Mouse (Mus musculus) hindlimb bud, embryonic 11.5 days (tissue): ENCODE data around the gene AI597479.
"Not testable (repeated sequence)": the region's sequence is repeated elsewhere in the genome, so short reads cannot be mapped to it uniquely, and the experiment has no call there.

Experiments
- DNase-seq: peaks from one replicate; pipeline ENCODE4 v3.0.0-alpha.2; 2012; ENCODE audit warnings: low read depth, low spot score; ENCODE audit errors: extremely low spot score

The AI597479 gene

GRCm38 (mm10) chr1:43122616-43123015 lies 24.1 kb downstream of the AI597479 start:
- no peak for DNase-seq

DNA sequence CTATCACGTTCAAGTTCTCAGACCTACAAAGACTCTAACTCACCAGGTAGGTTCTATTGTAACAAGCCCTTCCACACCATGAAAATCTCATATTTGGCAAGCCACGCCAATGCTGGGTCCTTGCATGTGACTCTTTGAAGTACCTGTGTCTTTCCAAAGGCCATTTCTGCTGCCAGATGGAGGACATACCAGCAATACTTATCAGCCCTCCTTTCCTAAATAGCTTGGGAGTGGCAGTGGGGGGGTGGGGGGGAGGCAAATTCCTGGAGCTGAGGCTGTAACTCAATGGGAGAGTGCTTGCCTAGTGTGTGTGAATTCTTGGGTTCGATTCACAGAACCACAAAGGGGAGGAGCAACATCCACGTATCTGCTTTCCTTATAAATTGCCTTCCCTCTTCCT lies 26.2 kb downstream of the AI597479 start:
- no peak for DNase-seq

DNA sequence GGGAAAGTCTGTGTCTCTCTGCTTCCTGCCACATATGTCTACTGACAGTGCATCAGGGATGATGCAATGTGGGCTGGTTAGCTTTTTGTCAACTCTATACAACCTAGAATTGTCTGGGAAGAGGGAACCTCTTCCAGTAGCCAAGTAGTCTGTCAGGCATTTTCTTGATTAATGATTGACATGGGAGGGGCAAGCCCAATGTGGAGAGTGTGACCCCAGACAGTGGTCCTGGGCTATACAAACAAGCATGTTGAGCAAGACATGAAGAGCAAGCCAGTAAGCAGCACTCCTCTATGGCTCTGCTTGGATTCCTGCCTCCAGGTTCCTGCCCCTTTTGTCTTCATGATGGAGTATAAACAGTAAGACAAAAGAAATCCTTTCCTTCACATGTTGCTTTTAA lies 28.7 kb downstream of the AI597479 start:
- no peak for DNase-seq

DNA sequence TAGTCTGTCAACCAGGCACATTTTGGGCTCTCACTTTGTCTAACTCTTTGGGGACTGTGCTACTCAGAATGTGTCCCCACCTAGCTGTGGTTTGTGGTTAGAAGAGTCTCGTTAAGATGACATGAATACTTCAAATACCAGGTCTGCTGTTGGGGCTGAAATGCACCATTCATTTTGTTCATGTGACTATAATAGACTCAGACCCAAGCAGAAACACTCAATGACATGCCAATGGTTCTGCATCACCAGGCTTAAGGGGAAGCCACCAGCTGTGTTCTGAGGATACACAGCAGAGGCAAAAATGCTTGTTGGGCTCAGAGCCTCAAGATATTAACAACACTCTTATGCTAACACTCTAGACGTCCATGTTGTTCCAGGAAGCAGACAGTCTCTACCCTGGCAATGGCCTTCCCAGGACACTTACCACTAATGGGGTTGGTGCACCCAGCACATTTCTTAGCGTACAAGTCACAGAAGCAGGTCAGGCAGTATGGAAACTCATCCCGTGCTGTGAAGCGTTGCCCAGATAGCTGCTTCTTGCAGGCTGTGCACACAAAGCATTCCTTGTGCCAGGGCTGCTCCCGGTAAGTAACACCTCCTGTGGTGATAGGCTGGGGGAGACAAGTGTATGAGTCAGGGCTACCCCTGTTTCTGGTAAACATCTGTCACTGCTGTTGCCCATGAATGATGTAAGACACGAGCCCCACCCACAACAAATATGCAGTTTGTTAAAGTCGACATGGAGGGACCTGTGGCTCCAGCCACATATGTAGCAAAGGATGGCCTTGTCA lies 29.5 kb downstream of the AI597479 start:
- no peak for DNase-seq

DNA sequence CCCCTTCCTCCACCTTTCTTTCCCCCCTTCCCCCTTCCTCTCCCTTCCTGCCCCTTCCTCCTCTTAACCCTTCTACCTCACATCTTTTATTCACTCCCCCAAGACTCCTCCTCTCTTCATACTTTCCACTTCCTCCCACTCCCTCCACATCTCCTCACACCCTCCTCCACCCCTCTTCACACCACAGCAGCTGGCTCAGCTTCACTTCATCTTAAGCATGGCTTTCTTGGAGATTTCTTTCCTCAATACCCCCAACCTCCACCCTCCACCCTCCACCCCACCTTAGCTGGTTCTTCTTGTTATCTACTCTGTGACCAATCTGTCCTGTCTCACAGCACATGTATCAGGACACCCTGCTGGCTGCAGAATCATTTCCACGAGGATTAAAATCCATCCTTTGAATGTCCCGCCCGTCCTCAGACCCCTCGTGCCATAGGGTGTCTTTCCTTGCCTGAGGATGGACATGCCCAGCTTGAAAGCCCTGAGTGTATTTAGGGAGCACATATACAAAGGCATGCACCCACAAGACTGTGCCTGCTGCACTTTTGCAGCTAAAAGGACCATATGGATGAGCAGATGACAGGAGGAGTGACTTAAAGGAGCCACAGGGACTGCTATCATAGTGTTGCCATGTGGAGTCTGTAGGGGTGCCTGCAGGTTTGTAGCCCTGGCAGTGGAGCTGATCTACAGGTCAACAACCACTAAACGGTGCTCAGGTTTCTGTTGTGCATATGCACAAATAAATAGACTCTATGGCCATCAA lies 31.9 kb downstream of the AI597479 start:
- DNase-seq, result no peak

DNA sequence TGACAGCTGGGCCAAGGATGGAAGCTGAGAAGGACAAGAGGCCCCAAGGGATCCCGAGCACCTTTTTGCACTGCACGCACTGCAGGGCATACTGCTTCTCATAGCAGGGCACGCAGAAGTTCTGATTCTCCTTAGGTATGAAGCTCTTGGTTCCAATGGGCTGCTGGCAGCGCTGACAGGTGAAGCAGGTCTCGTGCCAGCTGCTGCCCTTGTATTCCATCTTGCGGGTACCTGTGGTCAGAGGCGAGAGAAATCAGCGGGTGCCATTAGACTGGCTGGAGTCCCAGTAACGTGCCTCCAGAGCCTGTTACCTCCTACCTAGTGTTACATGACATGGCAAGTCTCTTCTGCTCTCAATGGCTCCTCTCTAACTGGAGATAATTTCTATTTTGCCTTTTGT lies 33.1 kb downstream of the AI597479 start:
- no peak for DNase-seq

DNA sequence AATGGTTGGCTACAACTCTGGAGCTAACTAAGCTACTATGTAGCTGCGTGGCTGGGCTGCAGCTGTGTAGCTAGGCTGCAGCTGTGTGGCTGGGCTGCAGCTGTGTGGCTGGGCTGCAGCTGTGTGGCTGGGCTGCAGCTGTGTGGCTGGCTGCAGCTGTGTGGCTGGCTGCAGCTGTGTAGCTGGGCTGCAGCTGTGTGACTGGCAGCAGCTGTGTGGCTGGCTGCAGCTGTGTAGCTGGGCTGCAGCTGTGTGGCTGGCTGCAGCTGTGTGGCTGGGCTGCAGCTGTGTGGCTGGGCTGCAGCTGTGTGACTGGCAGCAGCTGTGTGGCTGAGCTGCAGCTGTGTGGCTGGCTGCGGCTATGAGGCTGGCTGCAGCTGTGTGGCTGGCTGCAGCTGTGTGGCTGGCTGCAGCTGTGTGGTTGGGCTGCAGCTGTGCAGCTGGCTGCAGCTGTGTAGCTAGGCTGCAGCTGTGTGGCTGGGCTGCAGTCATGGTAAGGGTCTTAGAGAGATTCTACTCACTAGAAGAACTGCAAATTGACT lies 38.0 kb downstream of the AI597479 start:
- not testable (repeated sequence) for DNase-seq

DNA sequence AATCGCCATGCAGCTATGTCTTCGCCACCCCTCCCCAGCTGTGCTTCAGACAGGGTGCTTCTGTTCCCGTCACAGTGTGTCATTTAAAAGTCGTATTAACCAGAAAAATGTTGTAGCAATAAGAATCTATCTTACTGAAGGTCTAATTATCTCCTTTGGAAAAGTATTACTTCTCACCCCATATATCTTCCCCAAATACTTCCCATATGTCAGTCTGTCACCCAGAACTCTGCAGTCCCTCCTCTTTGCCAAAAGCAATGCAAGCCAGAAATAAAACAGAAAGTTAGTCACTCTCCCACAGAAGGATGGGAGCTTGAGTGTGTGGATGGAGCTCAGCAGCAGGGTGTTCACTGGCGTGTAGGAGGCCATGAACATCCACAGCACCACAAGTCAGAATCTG lies 38.8 kb downstream of the AI597479 start:
- no peak for DNase-seq

DNA sequence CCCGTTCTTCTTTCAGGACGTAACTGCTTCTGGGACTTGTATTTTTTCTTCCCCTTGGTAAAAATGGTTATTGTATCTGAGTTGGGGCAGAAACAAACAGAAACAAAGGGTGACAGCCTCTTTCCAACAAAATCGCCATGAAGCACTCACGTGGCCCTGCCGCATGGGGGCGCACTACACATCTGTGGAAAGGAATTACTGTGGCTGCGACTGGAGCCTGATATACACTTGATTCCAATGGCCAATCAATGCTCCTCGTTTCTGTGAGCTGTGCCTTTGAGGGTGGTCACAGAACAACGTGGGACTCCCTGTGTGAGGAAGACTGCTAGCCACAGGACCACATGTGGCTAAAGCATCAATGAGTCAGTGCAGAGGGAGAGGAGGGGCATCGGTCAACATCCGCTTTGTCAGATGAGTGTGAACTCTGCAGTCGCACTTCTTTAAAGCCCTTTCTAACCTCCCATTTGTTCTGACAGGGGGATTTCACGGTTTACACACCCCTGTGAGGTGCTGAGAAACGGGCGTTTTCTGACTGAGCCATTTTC lies 39.8 kb downstream of the AI597479 start:
- no peak for DNase-seq

GRCm38 (mm10) chr1:43139587-43140266 lies 41.2 kb downstream of the AI597479 start:
- DNase-seq, result peak; percentile 84

DNA sequence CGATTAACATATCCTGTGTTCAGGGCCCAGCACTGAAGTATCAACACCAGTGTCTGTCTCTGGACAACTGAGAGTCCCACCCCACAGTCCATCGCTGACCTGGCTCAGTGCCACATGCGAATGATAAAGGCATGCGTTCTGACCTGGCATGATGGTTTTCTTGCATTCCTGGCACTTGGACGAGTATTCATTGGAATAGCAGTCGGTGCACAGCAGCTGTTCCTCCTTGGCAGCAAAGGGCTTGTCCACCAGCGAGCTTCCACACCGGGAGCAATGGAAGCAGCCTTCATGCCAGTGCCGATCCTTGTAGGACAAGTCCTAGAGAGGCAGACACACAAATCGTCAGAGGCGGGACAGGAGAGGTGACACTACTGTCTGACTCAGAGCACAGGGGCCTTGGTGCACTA lies 43.0 kb downstream of the AI597479 start:
- no peak for DNase-seq

GRCm38 (mm10) chr1:43142849-43143248 lies 44.3 kb downstream of the AI597479 start:
- no peak for DNase-seq

DNA sequence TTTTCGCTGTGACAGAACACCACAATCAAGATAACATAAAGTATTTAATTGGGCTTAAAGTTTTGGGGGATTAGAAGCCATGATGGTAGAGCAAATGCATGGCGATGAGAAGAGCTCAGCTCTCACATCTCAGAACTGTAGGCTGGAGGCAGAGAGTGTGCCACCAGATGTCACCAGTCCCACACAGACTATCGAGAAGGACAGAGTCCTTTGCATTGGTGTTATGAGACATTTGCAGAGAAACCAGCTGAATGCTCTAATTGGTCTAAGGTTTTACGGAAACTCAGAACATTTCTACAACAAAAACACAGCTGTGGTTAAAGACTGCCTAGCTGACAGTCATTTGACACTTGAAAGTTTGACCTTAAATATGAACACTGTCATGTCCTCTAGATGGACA lies 44.8 kb downstream of the AI597479 start:
- DNase-seq, result no peak

- no peak for DNase-seq
Measured at GRCm38 (mm10) chr1:43143791-43144190, 45.3 kb downstream of the AI597479 start.

GRCm38 (mm10) chr1:43144338-43144906 lies 45.9 kb downstream of the AI597479 start:
- DNase-seq, result no peak

DNA sequence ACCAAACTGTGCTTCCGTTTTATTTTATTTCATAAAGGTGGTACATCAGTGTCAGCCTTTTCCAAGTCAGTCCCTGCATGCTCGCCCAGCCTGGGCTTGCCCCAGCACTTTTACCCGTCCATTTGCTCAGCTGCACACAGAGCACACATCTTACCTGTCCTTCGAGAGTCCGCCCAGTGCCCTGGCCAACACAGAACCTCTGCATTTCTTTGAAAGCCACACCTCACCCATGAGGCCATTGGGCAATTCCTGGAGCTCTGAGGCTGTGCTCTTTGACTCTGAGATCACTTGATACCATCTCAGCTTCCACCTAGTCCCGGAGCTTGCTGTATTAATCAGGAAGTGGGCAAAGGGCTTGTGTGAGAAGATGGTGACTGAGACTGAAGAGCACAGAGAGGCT lies 46.9 kb downstream of the AI597479 start:
- no peak for DNase-seq

DNA sequence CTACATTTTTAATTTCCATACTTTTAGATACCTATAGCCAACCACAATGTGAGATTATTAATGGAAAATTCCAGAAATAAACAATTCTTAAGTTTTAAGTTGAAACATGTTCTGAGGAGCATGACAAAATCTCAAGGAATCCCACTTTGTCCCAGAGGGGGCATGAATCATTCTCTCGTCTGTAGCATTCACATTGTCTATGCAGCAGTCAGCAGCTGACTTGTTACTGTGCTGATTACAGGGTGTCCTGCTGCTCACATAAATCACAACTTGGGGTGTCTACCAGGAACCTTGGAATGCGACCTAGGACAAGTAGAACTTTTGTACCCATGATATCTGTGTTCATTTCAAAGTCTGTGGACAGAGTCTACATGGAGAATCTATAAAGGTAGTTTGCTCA lies 49.0 kb downstream of the AI597479 start:
- no peak for DNase-seq

GRCm38 (mm10) chr1:43150225-43150624 lies 51.7 kb downstream of the AI597479 start:
- no peak for DNase-seq

DNA sequence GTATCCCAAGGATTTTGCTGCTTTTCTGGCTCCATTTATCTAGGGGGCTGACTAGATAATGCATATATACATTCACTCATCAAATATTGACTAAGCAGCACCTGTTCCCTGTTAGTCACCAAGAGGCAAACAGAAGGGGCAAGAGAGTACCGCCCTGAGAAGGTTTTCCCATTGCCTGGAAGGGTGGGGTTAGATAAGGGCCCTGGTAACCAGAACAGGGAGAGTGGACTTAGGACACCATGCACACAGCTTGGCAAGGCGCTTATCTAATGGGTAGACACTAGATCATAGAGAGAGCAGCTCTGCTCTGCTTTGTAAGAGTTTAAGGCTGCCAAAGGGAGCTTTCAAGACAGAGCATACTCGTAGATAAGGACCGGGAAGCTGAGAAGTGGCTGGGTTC lies 54.1 kb downstream of the AI597479 start:
- no peak for DNase-seq

- DNase-seq, result no peak
Measured at GRCm38 (mm10) chr1:43153538-43153937, 55.0 kb downstream of the AI597479 start.

DNA sequence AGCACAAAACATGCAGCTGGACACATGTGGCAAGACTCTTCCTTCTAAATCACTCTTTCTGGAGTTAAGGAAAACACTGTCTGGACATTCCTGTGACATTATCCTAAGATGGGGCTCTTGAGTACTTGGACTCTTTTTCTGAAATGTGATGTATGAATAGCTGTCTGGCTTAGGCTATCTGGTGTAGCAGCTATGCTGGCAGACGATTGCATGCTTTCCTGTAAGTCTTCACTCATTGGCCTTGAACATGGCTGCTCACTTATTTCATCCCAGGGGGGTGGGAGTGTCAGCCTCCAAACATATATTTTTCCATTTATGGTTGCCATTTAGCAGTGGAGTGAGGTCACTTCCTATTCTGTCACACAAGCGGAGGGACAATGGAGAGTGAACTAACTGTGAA lies 56.0 kb downstream of the AI597479 start:
- DNase-seq, result no peak
